Mouse (Mus musculus) layer of hippocampus, adult 6 months (tissue): ENCODE data around the gene AI593442. TPM values are rescaled to one million over a fixed set of nuclear protein-coding genes. Genes with fewer than 3 reads are reported as not detected.

Experiments
- long read RNA-seq, 2 experiments: library from polyadenylated mRNA; unstranded; transcript quantifications; one replicate each; pipeline ENCODE4 v2.0.0; 2019 to 2020
- polyA plus RNA-seq: library from polyadenylated mRNA; unstranded; fragments of <200 nt; fragmentation: Nextera tagmentation; gene quantifications from 2 replicates; pipeline ENCODE4 v1.2.3, GENCODE M21; 2021

The AI593442 gene
- 147 and 229 TPM in 2 replicates for polyA plus RNA-seq
- long read RNA-seq, experiment 1, full-length matches to known transcripts: 11 of 143 reads
- long read RNA-seq, experiment 1, partial matches to known transcripts: 0 of 143 reads
- long read RNA-seq, experiment 1, other reads (novel, unspliced or antisense): 132 of 143 reads
- long read RNA-seq, experiment 2, full-length matches to known transcripts: 54 of 95 reads
- long read RNA-seq, experiment 2, partial matches to known transcripts: 0 of 95 reads
- long read RNA-seq, experiment 2, other reads (novel, unspliced or antisense): 41 of 95 reads

DNA sequence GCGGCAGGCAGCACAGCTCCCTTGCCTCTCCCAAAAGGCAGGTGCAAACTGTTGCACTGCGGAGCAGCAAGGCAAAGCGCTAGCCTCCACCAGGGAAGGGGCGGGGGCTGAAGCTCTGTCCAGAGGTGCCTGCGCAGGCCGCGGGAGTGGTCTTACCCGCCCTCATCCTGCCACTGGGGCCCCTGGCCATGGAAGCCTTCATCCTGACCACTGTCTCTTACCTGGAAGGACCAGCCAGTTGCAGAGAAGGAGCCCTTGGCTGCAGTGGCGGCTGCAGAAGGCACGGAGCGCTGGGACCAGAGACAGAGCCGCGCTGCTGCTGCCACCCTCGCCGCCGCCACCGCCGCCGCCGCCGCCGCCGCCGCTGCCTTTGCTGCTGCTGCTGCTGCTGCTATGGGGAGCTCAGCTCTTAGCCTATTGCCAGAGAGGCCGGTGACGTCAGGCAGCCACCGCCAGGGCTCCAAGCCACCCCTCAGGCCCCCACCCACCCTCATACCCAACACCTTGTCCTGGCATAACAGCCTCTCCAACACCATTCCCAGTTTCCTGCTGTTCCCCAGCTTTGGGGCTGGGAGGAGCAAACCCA lies at the start of gene AI593442:
TSS of gene AI593442 (minus strand) at position 419 of the 586 bp plus-strand sequence.

